Mouse (Mus musculus): ENCODE results near the gene Pole3.

GRCm38 (mm10) chr4:62516579-62516978, 8.3 kb downstream of the Pole3 start:
- TF ChIP-seq CTCF (IDR thresholded peaks at IDR 0.05; ENCODE audit: extremely low read depth, insufficient read length, insufficient replicate concordance, low read depth, low read length) (no peak), POLR2A (IDR thresholded peaks at IDR 0.05; ENCODE audit: low read depth, low read length) (no peak)
